Mouse (Mus musculus) large intestine, adult 2 months (tissue): ENCODE measurements around the gene Lipn. TPM values are rescaled to one million over a fixed set of nuclear protein-coding genes. Genes with fewer than 3 reads are reported as not detected.

Source experiments
- DNase-seq: peaks from one replicate; pipeline ENCODE4 v3.0.0-alpha.2; 2012; ENCODE audit warnings: low read depth, low spot score
- WGBS: fragments of 180-500 bp; shearing (Covaris S2); methylation state at CpG from one replicate; pipeline ENCODE4 v1.1.7; 2018; 5-methylcytosine and 5-hydroxymethylcytosine counted together
- polyA plus RNA-seq: library from polyadenylated mRNA; depleted of rRNA; stranded (reverse); fragments of >200 nt; gene quantifications from 2 replicates; pipeline ENCODE4 v1.2.3, GENCODE M21; 2012; rRNA removed

Lipn gene
- not detected in 2 replicates for polyA plus RNA-seq

- no peak for DNase-seq
Measured at GRCm38 (mm10) chr19:34066779-34067472, at the start of gene Lipn. Lipn (plus strand) TSS chr19:34067358.

GRCm38 (mm10) chr19:34021440-34022172 is 45.6 kb upstream of the Lipn start:
- peak; percentile 57 for DNase-seq
- WGBS: 35% methylated on average over 11 of the region's 11 CpGs

More at GRCm38 (mm10) chr19:34066779-34067472, at the start of gene Lipn:
- 56% methylated on average over 9 of the region's 9 CpGs for WGBS

- 36% methylated on average over 3 of the region's 3 CpGs for WGBS
Measured at GRCm38 (mm10) chr19:34022759-34023158, 44.4 kb upstream of the Lipn start.

GRCm38 (mm10) chr19:34039731-34040130 is 27.4 kb upstream of the Lipn start:
- WGBS: 51% methylated on average over 1 of the region's 1 CpGs
- no peak for DNase-seq

More at GRCm38 (mm10) chr19:34022759-34023158, 44.4 kb upstream of the Lipn start:
- DNase-seq: peak; percentile 3

- no peak for DNase-seq
- 51% methylated on average over 6 of the region's 6 CpGs for WGBS
Measured at GRCm38 (mm10) chr19:34043008-34043407, 24.1 kb upstream of the Lipn start.

- DNase-seq: no peak
- 77% methylated on average over 3 of the region's 3 CpGs for WGBS
Measured at GRCm38 (mm10) chr19:34049371-34050039, 17.7 kb upstream of the Lipn start.

GRCm38 (mm10) chr19:34051502-34051901 is 15.7 kb upstream of the Lipn start:
- WGBS: 60% methylated on average over 3 of the region's 3 CpGs

GRCm38 (mm10) chr19:34063547-34063946 is 3.6 kb upstream of the Lipn start:
- 41% methylated on average over 1 of the region's 1 CpGs for WGBS

More at GRCm38 (mm10) chr19:34051502-34051901, 15.7 kb upstream of the Lipn start:
- DNase-seq: no peak

GRCm38 (mm10) chr19:34064059-34064458 is 3.1 kb upstream of the Lipn start:
- DNase-seq: no peak
- 78% methylated on average over 4 of the region's 4 CpGs for WGBS

More at GRCm38 (mm10) chr19:34063547-34063946, 3.6 kb upstream of the Lipn start:
- no peak for DNase-seq

- DNase-seq: peak; percentile 44
Measured at GRCm38 (mm10) chr19:34074239-34074638, 7.1 kb downstream of the Lipn start.

- whole genome bisulfite sequencing: 23% methylated on average over 2 of the region's 2 CpGs
- no peak for DNase-seq
Measured at GRCm38 (mm10) chr19:34078130-34078529, 11.0 kb downstream of the Lipn start.

- WGBS: 62% methylated on average over 3 of the region's 3 CpGs
- DNase-seq: no peak
Measured at GRCm38 (mm10) chr19:34089011-34089680, 22.0 kb downstream of the Lipn start.

GRCm38 (mm10) chr19:34095381-34095780 is 28.2 kb downstream of the Lipn start:
- WGBS: 35% methylated on average over 5 of the region's 5 CpGs

GRCm38 (mm10) chr19:34096228-34096627 is 29.1 kb downstream of the Lipn start:
- DNase-seq: no peak
- WGBS: 35% methylated on average over 1 of the region's 1 CpGs

More at GRCm38 (mm10) chr19:34095381-34095780, 28.2 kb downstream of the Lipn start:
- no peak for DNase-seq

- WGBS: 74% methylated on average over 4 of the region's 4 CpGs
- DNase-seq: no peak
Measured at GRCm38 (mm10) chr19:34100633-34101032, 33.5 kb downstream of the Lipn start, which contains the start of gene Lipm. Lipm (plus strand) TSS chr19:34100933.

GRCm38 (mm10) chr19:34101888-34102287 is 34.7 kb downstream of the Lipn start:
- 60% methylated on average over 7 of the region's 7 CpGs for WGBS

GRCm38 (mm10) chr19:34104841-34105240 is 37.7 kb downstream of the Lipn start:
- WGBS: 84% methylated on average over 3 of the region's 3 CpGs
- DNase-seq: no peak

More at GRCm38 (mm10) chr19:34101888-34102287, 34.7 kb downstream of the Lipn start:
- no peak for DNase-seq

- 60% methylated on average over 1 of the region's 1 CpGs for WGBS
Measured at GRCm38 (mm10) chr19:34119102-34119501, 51.9 kb downstream of the Lipn start.

GRCm38 (mm10) chr19:34119653-34120052 is 52.5 kb downstream of the Lipn start:
- WGBS: 75% methylated on average over 4 of the region's 4 CpGs
- no peak for DNase-seq

More at GRCm38 (mm10) chr19:34119102-34119501, 51.9 kb downstream of the Lipn start:
- no peak for DNase-seq
